Mouse (Mus musculus) kidney, embryonic 14.5 days (tissue): ENCODE measurements around the gene Sult1e1. TPM values are rescaled to one million over a fixed set of nuclear protein-coding genes. Genes with fewer than 3 reads are reported as not detected.

Experiments used
- ATAC-seq: fragments of 200-750 bp; cut with Nextera tagmentation; 2 replicates; pipeline ENCODE4 v1.8.0; 2017; ENCODE audit warnings: moderate number of reproducible peaks, mild to moderate bottlenecking, moderate TSS enrichment, moderate library complexity; ENCODE audit not compliant: low FRiP score, low TSS enrichment
- H3K27ac ChIP-seq: fragments of 300-500 bp; sonication (generic); 2 replicates; pipeline ENCODE4 v1.5.1; 2014; ENCODE audit warnings: low read depth, mild to moderate bottlenecking, low read length, moderate library complexity, mixed read lengths
- H3K27me3 ChIP-seq: fragments of 300-500 bp; sonication (generic); 2 replicates; pipeline ENCODE4 v1.6.1; 2014; ENCODE audit warnings: mild to moderate bottlenecking, low read length; ENCODE audit not compliant: control insufficient read depth, insufficient read depth
- H3K36me3 ChIP-seq: fragments of 300-500 bp; sonication (generic); 2 replicates; pipeline ENCODE4 v1.6.1; 2014; ENCODE audit warnings: low read length, mixed read lengths; ENCODE audit not compliant: control insufficient read depth, insufficient read depth
- H3K4me1 ChIP-seq: fragments of 300-500 bp; sonication (generic); 2 replicates; pipeline ENCODE4 v1.6.1; 2014; ENCODE audit warnings: low read length, mixed read lengths; ENCODE audit not compliant: control insufficient read depth, insufficient read depth
- H3K4me2 ChIP-seq: fragments of 300-500 bp; sonication (generic); replicated peaks from 2 replicates; pipeline ENCODE4 v1.6.1; 2014; ENCODE audit warnings: low read depth, mild to moderate bottlenecking, low read length
- H3K4me3 ChIP-seq: fragments of 300-500 bp; sonication (generic); 2 replicates; pipeline ENCODE4 v1.5.1; 2014; ENCODE audit warnings: mild to moderate bottlenecking, low read length
- H3K9ac ChIP-seq: fragments of 300-500 bp; sonication (generic); 2 replicates; pipeline ENCODE4 v1.6.1; 2014; ENCODE audit warnings: low read depth, mild to moderate bottlenecking, low read length, moderate library complexity
- H3K9me3 ChIP-seq: fragments of 300-500 bp; sonication (generic); 2 replicates; pipeline ENCODE4 v1.6.1; 2016; ENCODE audit warnings: low read length; ENCODE audit not compliant: control insufficient read depth
- WGBS: fragments of 180-500 bp; shearing (Covaris S2); extraction: QIAGEN DNeasy Blood & Tissue Kit; methylation state at CpG from one replicate; pipeline ENCODE4 v1.1.7; 2014; 5-methylcytosine and 5-hydroxymethylcytosine counted together
- polyA plus RNA-seq: library from polyadenylated mRNA; unstranded; fragments of >200 nt; fragmentation: Nextera tagmentation; extraction: Ambion mirVana; gene quantifications from 2 replicates; pipeline ENCODE4 v1.2.1, GENCODE M21; 2014

Gene Sult1e1
- polyA plus RNA-seq, 1 experiment from 2014 or later = 1.4 TPM

DNA sequence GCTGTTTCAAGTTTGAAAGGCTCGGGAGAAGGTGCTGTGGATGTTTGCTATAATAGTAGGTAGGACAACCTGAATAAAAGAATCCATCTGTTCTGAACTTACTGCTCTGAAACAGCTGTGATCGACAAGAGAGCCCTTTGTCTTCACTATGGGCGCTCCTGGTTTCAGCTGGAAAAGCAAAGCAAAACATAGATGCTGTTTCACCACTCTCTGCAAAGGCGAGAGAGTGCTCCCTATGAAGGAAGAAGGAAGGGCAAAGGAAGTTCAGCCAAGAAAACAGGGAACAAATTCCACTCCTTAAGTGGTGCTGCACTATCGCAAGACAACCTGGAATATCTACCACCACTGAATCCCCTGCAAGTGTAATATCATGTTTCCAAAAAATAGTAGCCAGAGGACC lies 17.9 kb downstream of the Sult1e1 start:
- Histone ChIP-seq H3K4me3 (no peak overlapping the region), H3K27me3 (no peaks in the 10 kb centered on the region), H3K4me2 (no peak overlapping the region), H3K4me1 (no peaks in the 10 kb centered on the region), H3K27ac (peak overlapping the region; percentile 4; the same call in 1 of the 2 replicates), H3K9ac (no peak overlapping the region), H3K9me3 (no peaks in the 10 kb centered on the region), H3K36me3 (no peaks in the 10 kb centered on the region)
- peak; percentile 64; the same call in 1 of the 2 replicates for ATAC-seq
- WGBS = 41% methylated on average over 5 of the region's 5 CpGs

- H3K4me3 ChIP-seq = no peak overlapping the region
- H3K27ac ChIP-seq = peak overlapping the region; percentile 9; the same call in 1 of the 2 replicates
- WGBS = 75% methylated on average over 6 of the region's 6 CpGs
Measured at GRCm38 (mm10) chr5:87572781-87573180, 18.6 kb downstream of the Sult1e1 start.

DNA sequence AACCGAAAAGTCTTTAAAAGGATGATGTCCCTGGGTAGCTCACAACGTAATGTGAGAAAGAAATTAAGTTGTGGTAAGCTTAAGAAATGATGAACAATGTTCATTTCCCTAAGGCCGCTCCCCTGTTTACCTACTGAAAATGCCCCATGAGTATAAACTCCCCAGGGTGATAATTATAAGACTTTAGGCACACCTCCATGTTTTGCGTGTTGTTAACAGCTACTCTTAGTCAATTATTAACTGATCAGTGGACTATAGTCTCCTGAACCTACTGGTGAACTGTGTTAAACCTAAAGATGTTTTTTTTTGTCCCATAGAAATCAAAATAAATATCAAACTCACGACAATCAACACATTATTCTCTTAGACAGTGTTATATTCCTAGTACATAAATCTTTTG lies 22.5 kb downstream of the Sult1e1 start, which contains the start of gene Sult1d1:
Gene Sult1d1, minus strand, starts transcription at position 183 of the 400 bp plus-strand sequence.
- Histone ChIP-seq H3K27me3 (no peaks in the 10 kb centered on the region), H3K9ac (no peak within 1 kb of the TSS), H3K9me3 (no peaks in the 10 kb centered on the region), H3K36me3 (no peaks in the 10 kb centered on the region), H3K27ac (no peak within 1 kb of the TSS), H3K4me3 (no peak within 1 kb of the TSS), H3K4me2 (no peak within 1 kb of the TSS), H3K4me1 (no peaks in the 10 kb centered on the region)
- WGBS = 75% methylated on average over 5 of the region's 5 CpGs
- ATAC-seq = no peak

More at GRCm38 (mm10) chr5:87572781-87573180, 18.6 kb downstream of the Sult1e1 start:
- Histone ChIP-seq H3K27me3 (no peaks in the 10 kb centered on the region), H3K36me3 (no peaks in the 10 kb centered on the region), H3K9ac (no peak overlapping the region), H3K4me2 (no peak overlapping the region), H3K9me3 (no peaks in the 10 kb centered on the region), H3K4me1 (no peaks in the 10 kb centered on the region)
- no peak for ATAC-seq

DNA sequence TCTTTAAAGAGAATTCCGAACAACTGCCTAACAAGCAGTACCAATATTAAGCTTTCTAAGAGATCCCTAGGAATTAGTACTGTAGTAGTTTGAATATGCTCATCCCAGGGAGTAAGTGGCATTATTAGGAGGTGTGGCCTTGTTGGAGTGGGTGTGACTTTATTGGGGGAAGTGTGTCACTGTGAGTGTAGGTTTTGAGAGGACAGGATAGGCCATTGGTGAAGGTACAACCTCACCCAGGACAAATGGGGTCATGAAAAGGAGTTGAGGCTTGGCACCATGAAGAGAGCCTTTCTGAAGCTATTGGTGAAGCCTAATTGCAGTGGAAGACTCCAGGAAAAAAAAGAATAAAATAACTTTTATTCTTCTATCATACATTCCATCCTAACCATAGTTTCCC lies 24.1 kb downstream of the Sult1e1 start:
- H3K4me1 ChIP-seq = no peaks in the 10 kb centered on the region
- no peaks in the 10 kb centered on the region for H3K27me3 ChIP-seq
- no peak overlapping the region for H3K4me2 ChIP-seq
- H3K4me3 ChIP-seq = no peak overlapping the region
- ATAC-seq = no peak
- no peak overlapping the region for H3K27ac ChIP-seq
- H3K9me3 ChIP-seq = no peaks in the 10 kb centered on the region
- H3K9ac ChIP-seq = no peak overlapping the region
- WGBS = 86% methylated on average over 1 of the region's 1 CpGs
- H3K36me3 ChIP-seq = no peaks in the 10 kb centered on the region

GRCm38 (mm10) chr5:87562966-87563365 lies 28.4 kb downstream of the Sult1e1 start:
- no peak for ATAC-seq
- H3K9me3 ChIP-seq = no peaks in the 10 kb centered on the region
- no peak overlapping the region for H3K27ac ChIP-seq

GRCm38 (mm10) chr5:87562526-87562925 lies 28.9 kb downstream of the Sult1e1 start:
- WGBS = 76% methylated on average over 4 of the region's 4 CpGs
- ATAC-seq = no peak
- Histone ChIP-seq H3K27ac (no peak overlapping the region), H3K36me3 (no peaks in the 10 kb centered on the region), H3K27me3 (no peaks in the 10 kb centered on the region), H3K4me3 (no peak overlapping the region), H3K4me1 (no peaks in the 10 kb centered on the region), H3K4me2 (no peak overlapping the region), H3K9me3 (no peaks in the 10 kb centered on the region), H3K9ac (no peak overlapping the region)

More at GRCm38 (mm10) chr5:87562966-87563365, 28.4 kb downstream of the Sult1e1 start:
- no peaks in the 10 kb centered on the region for H3K4me1 ChIP-seq
- H3K9ac ChIP-seq = no peak overlapping the region
- H3K4me2 ChIP-seq = no peak overlapping the region
- no peak overlapping the region for H3K4me3 ChIP-seq
- no peaks in the 10 kb centered on the region for H3K36me3 ChIP-seq
- H3K27me3 ChIP-seq = no peaks in the 10 kb centered on the region

GRCm38 (mm10) chr5:87560145-87560544 lies 31.2 kb downstream of the Sult1e1 start:
- H3K9ac ChIP-seq = no peak overlapping the region
- H3K27me3 ChIP-seq = no peaks in the 10 kb centered on the region
- no peak for ATAC-seq
- H3K9me3 ChIP-seq = no peaks in the 10 kb centered on the region
- H3K27ac ChIP-seq = no peak overlapping the region
- WGBS = 74% methylated on average over 5 of the region's 5 CpGs
- H3K4me1 ChIP-seq = no peaks in the 10 kb centered on the region
- H3K4me3 ChIP-seq = no peak overlapping the region
- H3K4me2 ChIP-seq = no peak overlapping the region
- no peaks in the 10 kb centered on the region for H3K36me3 ChIP-seq

DNA sequence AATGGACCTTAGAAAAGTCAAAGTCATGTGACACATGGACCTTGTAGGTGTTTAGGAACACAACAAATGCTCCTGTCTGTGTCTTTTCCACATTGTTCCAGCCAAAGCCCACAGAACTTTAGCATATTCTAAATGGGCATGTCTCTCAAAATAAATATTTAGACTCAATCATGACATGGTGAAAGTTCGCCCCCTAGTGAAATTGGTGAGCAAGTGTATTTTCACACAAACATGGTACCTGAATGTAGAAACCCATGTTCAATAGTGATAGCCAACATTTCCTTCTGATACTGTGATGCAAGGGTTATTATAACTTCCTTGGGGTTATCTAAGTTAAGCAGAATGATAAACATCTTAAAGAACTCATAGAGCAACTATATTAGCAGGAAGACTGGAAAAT lies 40.5 kb downstream of the Sult1e1 start:
- Histone ChIP-seq H3K4me1 (no peaks in the 10 kb centered on the region), H3K27me3 (no peaks in the 10 kb centered on the region), H3K27ac (no peak overlapping the region), H3K9me3 (no peaks in the 10 kb centered on the region), H3K4me3 (no peak overlapping the region), H3K36me3 (no peaks in the 10 kb centered on the region), H3K4me2 (no peak overlapping the region), H3K9ac (no peak overlapping the region)
- WGBS = 43% methylated on average over 1 of the region's 1 CpGs
- no peak for ATAC-seq

DNA sequence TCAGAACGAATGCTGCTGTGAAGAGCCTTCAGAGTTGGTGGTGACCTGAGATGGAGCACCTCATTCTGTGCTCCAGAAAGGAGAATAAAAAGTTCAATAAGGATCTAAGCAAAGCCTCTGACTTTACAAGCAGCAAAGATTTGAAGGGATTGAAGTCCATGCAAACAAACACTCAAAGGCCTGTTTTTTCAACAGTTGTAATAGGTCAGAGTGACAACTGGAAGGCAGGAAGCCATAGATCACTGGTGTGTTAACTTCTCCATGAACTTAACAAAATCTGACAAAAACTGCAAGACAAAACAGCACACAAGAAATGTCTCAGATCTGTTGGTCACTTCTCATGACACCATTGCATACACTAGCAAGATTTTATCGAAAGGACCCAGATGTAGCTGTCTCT lies 53.3 kb downstream of the Sult1e1 start, which contains the start of gene Sult1b1:
Gene Sult1b1, minus strand, starts transcription at position 85 of the 400 bp plus-strand sequence.
- peak; percentile 71; the same call in 1 of the 2 replicates for ATAC-seq
- no peaks in the 10 kb centered on the region for H3K4me1 ChIP-seq

More for the DNA sequence above, 53.3 kb downstream of the Sult1e1 start, which contains the start of gene Sult1b1:
- Histone ChIP-seq H3K4me2 (no peak within 1 kb of the TSS), H3K36me3 (no peaks in the 10 kb centered on the region), H3K9ac (no peak within 1 kb of the TSS), H3K27me3 (no peaks in the 10 kb centered on the region), H3K9me3 (no peaks in the 10 kb centered on the region), H3K4me3 (no peak within 1 kb of the TSS), H3K27ac (no peak within 1 kb of the TSS)
- 65% methylated on average over 2 of the region's 2 CpGs for WGBS
